Mouse (Mus musculus) liver, postnatal 0 days (tissue): Measurements from ENCODE around the gene Btnl9.
"Not testable (repeated sequence)": the region's sequence is repeated elsewhere in the genome, so short reads cannot be mapped to it uniquely, and the experiment has no call there.

Source experiments
- CTCF ChIP-seq: sonication (generic); IDR thresholded peaks from 2 replicates; pipeline ENCODE4 v1.5.1; 2016; ENCODE audit warnings: antibody characterized with exemption, low read depth
- EP300 ChIP-seq: IDR thresholded peaks from 2 replicates; pipeline ENCODE4 v1.6.1; 2016; ENCODE audit warnings: antibody characterized with exemption, low read depth, mild to moderate bottlenecking

GRCm38 (mm10) chr11:49194771-49195170 is 7.8 kb upstream of the Btnl9 start:
- not testable (repeated sequence) for TF ChIP-seq CTCF, EP300
